Mouse (Mus musculus): ENCODE measurements around the gene Hist1h2bb.
"Not testable (repeated sequence)": the region's sequence is repeated elsewhere in the genome, so short reads cannot be mapped to it uniquely, and the experiment has no call there.

Gene Hist1h2bb

GRCm38 (mm10) chr13:23746201-23747080, at the start of gene Hist1h2bb:
Gene Hist1h2bb (plus strand): TSS chr13:23746734.
- in situ Hi-C loops (cut with MseI, MboI), result not testable (repeated sequence)

GRCm38 (mm10) chr13:23697491-23698299, 48.8 kb upstream of the Hist1h2bb start:
- in situ Hi-C loops (cut with MseI, MboI), result loop anchor here in 1 of 2 experiments (5.0 kb wide), 1 partner anchor 35 kb away; no protein-coding TSS in a partner anchor

GRCm38 (mm10) chr13:23698300-23698693, 48.2 kb upstream of the Hist1h2bb start, which contains the start of gene Hist1h4c:
Gene Hist1h4c (minus strand): TSS chr13:23698454.
- in situ Hi-C loops (cut with MseI, MboI), result loop anchor here in 1 of 2 experiments (5.0 kb wide), 1 partner anchor 34 kb away; no protein-coding TSS in a partner anchor

DNA sequence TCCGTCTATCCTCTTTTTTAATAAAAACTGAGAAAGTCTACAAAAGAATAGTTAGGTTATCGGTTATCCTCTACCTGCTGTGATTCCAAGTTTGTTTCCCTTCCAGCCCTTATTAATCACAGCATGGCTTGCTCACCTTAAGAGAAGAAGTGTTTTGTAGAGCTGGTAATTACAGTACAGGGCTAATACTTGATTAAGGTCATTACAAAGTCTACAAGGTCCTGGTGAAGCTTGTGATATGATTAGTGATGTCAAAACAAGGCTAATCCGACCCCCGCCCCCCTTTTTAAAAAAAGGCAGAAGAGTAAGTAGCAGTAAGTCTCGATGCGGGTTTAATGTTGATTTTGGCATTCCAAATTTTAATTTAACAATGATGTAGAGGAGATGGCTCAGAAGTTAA, 47.5 kb upstream of the Hist1h2bb start:
- in situ Hi-C loops (cut with MseI, MboI), result loop anchor here in 1 of 2 experiments (5.0 kb wide), 1 partner anchor 33 kb away; no protein-coding TSS in a partner anchor

DNA sequence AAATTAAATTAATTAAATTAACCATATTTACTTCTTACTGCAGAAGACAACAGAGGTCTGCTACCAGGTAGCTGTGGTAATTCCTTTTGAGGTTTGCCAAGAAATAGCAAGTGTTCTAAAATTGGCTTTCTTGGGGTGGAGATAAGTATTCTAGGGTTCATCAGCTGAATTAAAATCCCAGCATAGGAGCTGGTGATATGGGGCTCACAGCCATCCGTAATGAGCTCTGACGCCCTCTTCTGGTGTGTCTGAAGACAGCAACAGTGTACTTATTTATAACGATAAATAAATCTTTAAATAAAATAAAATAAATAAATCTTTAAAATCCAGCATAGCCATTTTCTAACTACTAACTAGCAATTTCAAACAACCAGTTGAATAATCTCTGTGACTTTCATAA, 46.8 kb upstream of the Hist1h2bb start:
- in situ Hi-C loops (cut with MseI, MboI), result loop anchor here (5.0 kb wide), 2 partner anchors 33 to 38 kb away; partner anchors contain the start of gene Hist1h1c (in 1 of the 2)

DNA sequence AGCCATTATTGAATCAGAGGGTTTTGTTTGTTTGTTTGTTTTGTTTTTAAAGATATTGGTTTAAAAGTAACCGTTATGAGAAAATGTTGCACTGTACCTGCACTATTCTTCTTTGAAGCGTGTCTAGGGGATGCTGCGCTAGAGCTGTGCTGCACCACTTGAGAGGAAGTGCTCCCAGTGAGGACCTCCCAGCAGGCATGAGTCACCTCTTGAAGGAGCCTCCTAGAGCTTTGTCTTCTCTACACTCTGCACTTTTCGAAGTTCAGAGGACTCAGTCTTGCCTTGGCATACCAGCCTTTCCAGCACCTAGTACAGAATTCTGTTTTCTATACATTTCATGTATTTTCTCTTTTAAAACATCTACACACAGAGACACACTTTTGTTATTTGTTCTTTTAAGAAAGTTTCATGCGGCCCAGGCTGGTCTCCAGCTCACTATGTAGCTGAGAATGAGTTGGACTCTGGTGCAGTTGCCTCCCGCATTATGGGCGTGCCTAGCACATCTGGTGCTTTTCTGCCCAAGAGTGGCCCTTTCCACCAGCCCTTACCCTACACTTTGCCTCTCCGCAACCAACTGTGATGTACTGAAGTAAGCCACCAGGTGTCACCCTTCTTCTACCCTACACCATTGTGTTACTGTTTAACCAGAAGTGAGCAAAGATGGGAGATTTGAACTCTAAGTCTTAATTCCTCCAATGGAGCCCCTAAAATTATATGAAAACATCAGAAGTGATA, 45.6 kb upstream of the Hist1h2bb start:
- in situ Hi-C loops (cut with MseI, MboI), result loop anchor here in 1 of 2 experiments (5.0 kb wide), 1 partner anchor 36 kb away; the partner anchor contains the start of gene Hist1h1c

DNA sequence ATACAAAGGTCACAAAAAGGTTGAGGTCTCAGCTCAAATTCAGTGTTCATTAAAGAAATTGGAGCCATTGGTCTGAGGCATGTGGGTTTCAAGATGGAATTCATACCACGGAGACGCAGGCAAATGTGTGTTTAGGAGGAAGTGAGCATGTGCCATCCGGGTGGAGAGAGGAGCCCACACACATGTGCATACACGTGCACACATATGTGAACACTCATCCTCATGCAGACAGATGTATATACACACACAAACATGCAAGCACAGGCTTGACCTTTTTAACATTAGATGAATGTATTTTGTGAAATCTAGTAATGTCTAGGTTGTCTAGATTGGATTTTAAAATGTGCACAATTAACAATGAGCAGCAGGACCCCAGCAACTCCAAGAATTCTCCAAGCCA, 44.3 kb upstream of the Hist1h2bb start:
- in situ Hi-C loops (cut with MseI, MboI), result loop anchor here in 1 of 2 experiments (5.0 kb wide), 1 partner anchor 35 kb away; the partner anchor contains the start of gene Hist1h1c

GRCm38 (mm10) chr13:23702801-23703200, 43.7 kb upstream of the Hist1h2bb start:
- in situ Hi-C loops (cut with MseI, MboI), result loop anchor here in 1 of 2 experiments (5.0 kb wide), 1 partner anchor 34 kb away; the partner anchor contains the start of gene Hist1h1c

DNA sequence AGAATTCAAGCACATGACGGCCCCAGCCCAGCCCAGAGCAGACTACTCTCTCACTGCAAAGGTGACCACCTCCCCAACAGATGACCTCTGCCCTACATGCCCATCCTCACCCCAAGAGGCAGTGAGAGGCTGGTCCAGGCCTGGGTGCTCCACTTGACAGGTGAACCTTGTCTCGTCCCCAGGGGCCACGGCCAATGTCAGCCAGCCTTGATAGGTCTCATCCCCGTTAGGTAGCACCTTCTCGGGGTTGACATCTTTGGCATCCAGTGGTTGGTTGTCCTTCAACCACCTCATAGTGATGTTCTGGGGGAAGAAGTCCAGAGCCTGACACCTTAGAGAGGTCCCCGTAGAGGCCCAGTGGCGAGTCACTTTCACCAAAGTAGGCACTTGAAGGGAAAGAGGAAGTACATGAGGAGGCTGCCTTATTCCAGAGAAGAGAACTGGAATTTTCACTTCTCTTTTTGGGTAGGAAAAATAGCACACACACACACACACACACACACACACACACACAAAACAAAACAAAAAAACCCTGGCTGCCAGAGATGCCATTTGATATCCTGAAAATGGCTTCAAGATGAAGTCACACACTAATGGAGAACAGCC, 40.7 kb upstream of the Hist1h2bb start:
- in situ Hi-C loops (cut with MseI, MboI), result no loop called here

DNA sequence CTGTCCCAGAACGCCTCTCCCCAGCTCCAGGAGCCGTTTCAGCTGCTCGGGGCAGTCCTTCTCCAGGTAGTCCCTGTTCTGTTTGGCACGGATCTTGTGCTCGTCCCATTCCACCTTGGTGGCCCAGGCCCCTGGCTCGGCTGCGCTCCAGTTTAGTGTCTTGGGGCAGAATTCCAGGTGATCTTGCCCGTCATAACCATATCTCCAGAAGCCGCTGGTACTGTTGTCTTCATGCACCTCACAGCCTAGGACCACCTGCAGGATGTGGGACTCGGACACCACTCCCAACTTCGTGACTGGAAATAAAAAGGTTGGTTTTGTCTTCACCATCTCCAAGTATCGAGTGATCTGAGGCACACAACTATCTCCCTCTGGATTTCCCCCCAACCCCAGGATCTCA, 39.8 kb upstream of the Hist1h2bb start:
- in situ Hi-C loops (cut with MseI, MboI), result no loop called here

- in situ Hi-C loops (cut with MseI, MboI), result no loop called here
Measured at GRCm38 (mm10) chr13:23708041-23708440, 38.5 kb upstream of the Hist1h2bb start.

DNA sequence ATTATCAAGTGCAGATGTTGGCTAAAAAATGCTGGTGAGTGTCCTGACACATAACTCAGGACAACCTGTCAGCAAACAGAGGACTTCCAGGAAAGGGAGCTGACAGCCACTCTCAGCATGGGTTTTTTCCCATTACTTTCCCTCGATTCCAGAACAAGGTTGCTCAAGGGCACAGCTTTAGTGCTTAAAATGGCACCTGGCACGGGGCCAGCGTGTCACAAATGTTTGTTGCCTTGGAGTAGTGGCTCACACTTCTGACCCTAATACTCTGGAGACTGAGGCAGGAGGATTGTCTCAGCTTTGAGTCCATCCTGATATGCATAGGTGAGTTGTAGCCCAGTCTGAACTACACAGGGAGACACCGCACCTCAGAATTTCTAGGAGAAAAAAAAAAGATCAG, 37.9 kb upstream of the Hist1h2bb start:
- in situ Hi-C loops (cut with MseI, MboI), result no loop called here

DNA sequence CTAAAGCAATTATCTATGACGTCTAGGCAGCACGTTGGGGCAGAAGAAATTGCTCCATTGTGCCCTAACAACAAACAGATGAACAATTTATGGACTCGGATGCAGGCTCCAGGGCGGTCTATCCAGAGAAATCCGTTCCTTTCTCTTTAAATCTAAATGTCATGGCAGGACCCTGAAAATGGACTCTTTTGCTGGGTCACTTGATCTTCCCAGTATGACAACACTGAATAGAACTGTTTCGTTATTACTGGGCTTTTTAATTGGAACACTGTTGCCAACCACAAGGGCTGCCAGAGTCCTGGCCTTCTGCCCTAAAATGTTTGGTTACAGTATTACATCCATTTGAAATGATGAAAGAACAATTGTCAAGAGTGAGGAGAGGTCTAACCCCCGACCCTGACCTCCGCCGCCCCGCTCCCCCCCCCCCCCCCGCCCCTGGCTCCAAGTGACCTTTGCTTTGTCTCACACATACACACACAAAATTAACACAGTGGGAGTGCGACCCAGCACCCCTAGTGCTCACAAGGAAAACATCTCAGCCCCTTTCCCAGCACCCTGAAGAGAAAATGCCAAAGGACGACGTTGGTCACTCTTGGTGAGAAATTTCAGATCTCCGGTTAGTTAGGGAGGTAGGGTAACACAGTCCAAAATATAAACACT, 36.7 kb upstream of the Hist1h2bb start:
- in situ Hi-C loops (cut with MseI, MboI), result no loop called here

- in situ Hi-C loops (cut with MseI, MboI), result no loop called here
Measured at GRCm38 (mm10) chr13:23710374-23711089, 36.0 kb upstream of the Hist1h2bb start, which contains the start of gene Hfe. Gene Hfe (minus strand): TSS chr13:23710854.

DNA sequence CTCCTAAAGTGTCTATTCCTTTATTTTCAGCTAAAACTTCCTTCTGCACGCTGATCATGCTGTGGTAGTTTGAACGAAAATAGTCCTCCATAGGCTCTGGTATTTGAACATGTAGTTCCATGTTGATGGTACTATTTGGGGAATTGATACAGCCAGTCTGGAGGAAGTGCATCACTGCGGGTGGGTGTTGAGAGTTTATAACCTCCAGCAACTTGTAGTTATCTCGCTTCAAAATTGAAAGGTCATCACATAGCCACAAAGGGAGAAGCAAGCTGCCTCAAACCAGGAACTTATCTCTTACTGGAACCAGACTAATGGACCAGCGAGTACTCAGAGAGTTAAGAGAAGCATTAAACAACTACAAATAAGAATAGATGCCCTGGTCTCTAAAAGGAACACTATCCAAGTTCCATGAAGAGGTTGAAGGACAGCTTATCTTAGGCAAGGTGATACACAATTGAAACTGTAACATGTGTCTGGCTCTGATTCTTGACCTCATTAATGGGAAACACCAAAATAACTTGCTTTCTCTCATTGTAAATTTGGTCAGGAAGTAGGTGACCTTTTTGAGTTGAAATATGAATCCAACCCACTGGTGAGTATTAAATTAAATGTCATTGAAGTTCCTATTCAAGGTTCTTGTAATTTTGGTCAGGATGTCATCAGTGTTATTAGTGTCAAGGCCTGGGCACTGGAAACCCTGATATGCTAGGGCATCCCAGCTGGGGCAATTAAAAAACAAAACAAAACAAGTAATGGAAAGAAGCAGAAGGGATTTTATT, 30.1 kb upstream of the Hist1h2bb start:
- in situ Hi-C loops (cut with MseI, MboI), result no loop called here

DNA sequence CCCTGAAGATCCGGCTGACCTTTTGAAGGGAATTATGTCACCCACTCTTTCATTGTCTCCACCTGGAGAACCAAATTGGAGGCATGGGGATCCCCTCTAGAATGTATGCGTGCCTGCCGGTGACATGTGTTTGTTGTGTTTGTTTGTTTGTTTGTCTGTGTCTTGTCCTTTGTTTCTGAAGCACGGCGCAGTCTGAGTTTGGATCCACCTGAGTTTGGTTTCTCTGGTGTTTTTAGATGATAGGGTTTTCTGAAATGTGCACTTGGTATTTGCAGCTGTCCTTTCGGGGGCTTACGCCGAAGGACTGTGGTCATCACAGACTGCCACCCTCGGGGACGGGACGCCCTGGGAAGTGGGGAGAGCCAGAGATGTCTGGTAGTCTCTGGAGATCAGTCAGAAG, 29.4 kb upstream of the Hist1h2bb start:
- in situ Hi-C loops (cut with MseI, MboI), result no loop called here

- in situ Hi-C loops (cut with MseI, MboI), result not testable (repeated sequence)
Measured at GRCm38 (mm10) chr13:23717593-23718245, 28.8 kb upstream of the Hist1h2bb start.

- in situ Hi-C loops (cut with MseI, MboI), result no loop called here
Measured at GRCm38 (mm10) chr13:23724239-23724638, 22.3 kb upstream of the Hist1h2bb start.
